Mouse (Mus musculus): Measurements from ENCODE around the gene Mtf1. TPM values are rescaled to one million over a fixed set of nuclear protein-coding genes. Genes with fewer than 3 reads are reported as not detected.
A peak's percentile ranks its signal among the peaks of the same experiment; 100 is the strongest.

Mtf1 gene
- 38.3 and 50.7 TPM in 2 replicates for total RNA-seq (2014; fragmentation: Nextera tagmentation)
- total RNA-seq (2017), result 35.2 and 44.4 TPM in 2 replicates

- peak; percentile 60 for ATAC-seq (replicated peaks; ENCODE audit: low FRiP score, low TSS enrichment, poor library complexity, severe bottlenecking)
Observed at GRCm38 (mm10) chr4:124801552-124802308, at the start of gene Mtf1. Mtf1 (plus strand) TSS chr4:124802104.

- peak; percentile 75 for ATAC-seq (replicated peaks; ENCODE audit: low FRiP score, low TSS enrichment, poor library complexity, severe bottlenecking)
Observed at GRCm38 (mm10) chr4:124752281-124753199, 49.4 kb upstream of the Mtf1 start.

GRCm38 (mm10) chr4:124755526-124755925 lies 46.4 kb upstream of the Mtf1 start:
- no peak for ATAC-seq (replicated peaks; ENCODE audit: low FRiP score, low TSS enrichment, poor library complexity, severe bottlenecking)

- peak; percentile 83 for ATAC-seq (replicated peaks; ENCODE audit: low FRiP score, low TSS enrichment, poor library complexity, severe bottlenecking)
Observed at GRCm38 (mm10) chr4:124759305-124759811, 42.5 kb upstream of the Mtf1 start.

- no peak for ATAC-seq (replicated peaks; ENCODE audit: low FRiP score, low TSS enrichment, poor library complexity, severe bottlenecking)
Observed at GRCm38 (mm10) chr4:124761201-124761600, 40.7 kb upstream of the Mtf1 start.

GRCm38 (mm10) chr4:124762858-124763452 lies 38.9 kb upstream of the Mtf1 start:
- no peak for ATAC-seq (replicated peaks; ENCODE audit: low FRiP score, low TSS enrichment, poor library complexity, severe bottlenecking)

GRCm38 (mm10) chr4:124765802-124766565 lies 35.9 kb upstream of the Mtf1 start:
- no peak for ATAC-seq (replicated peaks; ENCODE audit: low FRiP score, low TSS enrichment, poor library complexity, severe bottlenecking)

GRCm38 (mm10) chr4:124766566-124766940 lies 35.4 kb upstream of the Mtf1 start:
- ATAC-seq (replicated peaks; ENCODE audit: low FRiP score, low TSS enrichment, poor library complexity, severe bottlenecking), result no peak

GRCm38 (mm10) chr4:124768963-124769591 lies 32.8 kb upstream of the Mtf1 start:
- peak; percentile 74 for ATAC-seq (replicated peaks; ENCODE audit: low FRiP score, low TSS enrichment, poor library complexity, severe bottlenecking)

GRCm38 (mm10) chr4:124770624-124771023 lies 31.3 kb upstream of the Mtf1 start:
- no peak for ATAC-seq (replicated peaks; ENCODE audit: low FRiP score, low TSS enrichment, poor library complexity, severe bottlenecking)

- peak; percentile 20 for ATAC-seq (replicated peaks; ENCODE audit: low FRiP score, low TSS enrichment, poor library complexity, severe bottlenecking)
Observed at GRCm38 (mm10) chr4:124772125-124772524, 29.8 kb upstream of the Mtf1 start.

GRCm38 (mm10) chr4:124773449-124773848 lies 28.5 kb upstream of the Mtf1 start:
- ATAC-seq (replicated peaks; ENCODE audit: low FRiP score, low TSS enrichment, poor library complexity, severe bottlenecking), result peak; percentile 13; the same call in 1 of the 2 replicates

- ATAC-seq (replicated peaks; ENCODE audit: low FRiP score, low TSS enrichment, poor library complexity, severe bottlenecking), result peak; percentile 14
Observed at GRCm38 (mm10) chr4:124773995-124774394, 27.9 kb upstream of the Mtf1 start.

GRCm38 (mm10) chr4:124774429-124774828 lies 27.5 kb upstream of the Mtf1 start:
- ATAC-seq (replicated peaks; ENCODE audit: low FRiP score, low TSS enrichment, poor library complexity, severe bottlenecking), result peak; percentile 95

- no peak for ATAC-seq (replicated peaks; ENCODE audit: low FRiP score, low TSS enrichment, poor library complexity, severe bottlenecking)
Observed at GRCm38 (mm10) chr4:124781361-124781760, 20.5 kb upstream of the Mtf1 start.

- no peak for ATAC-seq (replicated peaks; ENCODE audit: low FRiP score, low TSS enrichment, poor library complexity, severe bottlenecking)
Observed at GRCm38 (mm10) chr4:124782395-124782794, 19.5 kb upstream of the Mtf1 start.

- no peak for ATAC-seq (replicated peaks; ENCODE audit: low FRiP score, low TSS enrichment, poor library complexity, severe bottlenecking)
Observed at GRCm38 (mm10) chr4:124783937-124784336, 18.0 kb upstream of the Mtf1 start.

- ATAC-seq (replicated peaks; ENCODE audit: low FRiP score, low TSS enrichment, poor library complexity, severe bottlenecking), result no peak
Observed at GRCm38 (mm10) chr4:124790013-124790412, 11.9 kb upstream of the Mtf1 start.

GRCm38 (mm10) chr4:124792114-124792513 lies 9.8 kb upstream of the Mtf1 start:
- no peak for ATAC-seq (replicated peaks; ENCODE audit: low FRiP score, low TSS enrichment, poor library complexity, severe bottlenecking)

Data from megakaryocyte-erythroid progenitor cell, adult 5-6 weeks (primary cell).